Mouse (Mus musculus) erythroblast, embryonic 14.5 days (primary cell): ENCODE data around the gene Capn1.

Experiments used
- GATA1 ChIP-seq: IDR thresholded peaks from 2 replicates; pipeline ENCODE4 v1.6.1; 2012; ENCODE audit warnings: low read length, inconsistent platforms, mixed read lengths
- TAL1 ChIP-seq: IDR thresholded peaks from 3 replicates; pipeline ENCODE4 v1.6.1; 2012; ENCODE audit warnings: low read length, inconsistent platforms, mixed read lengths

DNA sequence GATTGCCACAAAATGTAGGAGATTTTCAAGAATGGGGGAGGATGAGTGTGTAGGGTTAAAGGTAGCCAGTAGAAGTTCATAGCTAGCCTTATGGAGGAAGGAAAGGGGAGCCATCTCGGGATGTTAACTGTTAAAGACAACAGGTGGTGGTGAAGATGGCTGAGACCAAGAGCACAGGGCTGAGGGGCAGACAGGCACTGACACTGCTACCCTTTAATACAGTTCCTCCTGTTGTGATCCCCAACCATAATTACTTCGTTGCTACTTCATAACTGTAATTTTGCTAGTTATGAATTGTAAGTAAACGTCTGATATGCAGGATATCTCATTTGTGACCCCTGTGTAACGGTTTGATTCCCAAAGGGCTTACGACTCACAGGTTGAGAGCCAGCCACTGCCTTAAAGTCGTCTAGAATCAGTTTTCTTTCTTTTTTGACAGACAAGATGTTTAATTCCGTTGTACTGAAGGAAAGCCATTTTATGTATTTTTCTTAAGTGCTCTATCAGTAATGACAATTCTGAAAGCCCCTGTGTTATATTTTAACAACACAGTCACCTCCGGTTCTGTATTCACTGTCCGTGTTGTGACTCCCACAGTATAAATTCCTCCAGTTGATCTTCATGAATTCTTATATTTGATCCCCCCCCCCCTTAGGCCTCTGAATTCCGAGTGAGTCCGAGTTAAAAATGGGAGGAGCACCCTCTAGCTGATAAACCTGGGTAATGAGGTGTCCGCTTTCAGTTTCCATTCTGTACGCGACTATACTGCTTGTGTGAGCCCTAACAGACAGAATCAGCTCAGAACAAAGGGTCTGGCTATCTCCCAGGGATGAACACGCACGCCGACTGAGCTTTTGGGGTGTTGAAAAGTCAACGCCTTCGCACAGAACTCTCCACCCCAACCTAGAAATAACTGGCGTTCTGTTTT lies 29.9 kb upstream of the Capn1 start:
- TF ChIP-seq GATA1 (no peak), TAL1 (no peak)
